Mouse (Mus musculus) activated CD4-positive, CD25-positive, alpha-beta regulatory T cell, adult 9 weeks (primary cell): Measurements from ENCODE around the gene Gm13693. TPM values are rescaled to one million over a fixed set of nuclear protein-coding genes. Genes with fewer than 3 reads are reported as not detected.

Experiments
- polyA plus RNA-seq: library from polyadenylated mRNA; unstranded; fragments of 100-300 nt; shearing (Covaris generic); gene quantifications from one replicate; pipeline ENCODE4 v1.2.1, GENCODE M21; 2017

Gm13693 gene
- not detected for polyA plus RNA-seq

GRCm38 (mm10) chr2:83961203-83961602 lies at the start of gene Gm13693:
Gene Gm13693 (plus strand): TSS chr2:83961503.

DNA sequence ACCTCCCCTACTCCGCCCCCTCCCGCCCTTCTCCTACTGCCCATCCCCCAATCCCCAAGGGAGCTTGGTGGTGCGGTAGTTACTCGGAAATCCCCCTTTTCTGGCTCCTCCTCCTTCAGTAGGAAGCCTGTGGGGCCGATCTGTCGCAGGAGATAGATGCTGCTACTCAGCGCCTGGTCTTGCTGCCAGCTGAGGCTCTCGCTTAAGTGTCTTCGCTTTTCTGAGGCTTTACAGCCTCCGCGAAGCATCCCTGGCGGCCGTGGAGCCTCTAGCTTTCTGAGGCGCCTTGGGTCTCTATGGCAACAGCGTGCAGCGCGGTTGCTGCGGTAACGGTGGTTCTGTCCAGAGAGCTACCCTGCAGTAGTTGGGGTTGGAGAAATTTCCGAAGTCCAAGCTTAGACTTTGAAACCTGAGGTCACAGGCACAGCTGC lies 20.4 kb upstream of the Gm13693 start, which contains the start of gene Zswim2:
TSS of gene Zswim2 (minus strand) at position 298 of the 431 bp plus-strand sequence.

DNA sequence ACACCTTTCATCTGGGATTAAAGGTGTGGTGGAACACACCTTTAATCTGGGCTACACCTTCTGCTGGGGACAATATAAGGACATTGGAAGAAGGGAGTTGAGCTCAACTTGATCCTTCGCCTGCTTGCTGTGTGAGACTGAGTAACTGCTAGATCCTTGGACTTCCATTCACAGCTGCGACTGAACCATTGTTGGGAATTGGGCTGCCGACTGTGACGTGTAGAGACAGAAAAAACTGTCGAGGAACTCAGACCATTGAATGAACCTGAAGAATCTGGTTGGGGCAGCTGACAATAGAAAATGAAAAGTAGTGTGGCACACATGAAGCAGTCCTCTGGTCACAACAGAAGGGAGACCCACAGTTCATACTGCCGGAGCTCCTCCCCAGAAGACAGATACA lies 5.9 kb upstream of the Gm13693 start, which contains the start of gene Gm13698:
TSS of gene Gm13698 (plus strand) at position 301 of the 400 bp plus-strand sequence.

GRCm38 (mm10) chr2:83967013-83967412 lies 5.7 kb downstream of the Gm13693 start, which contains the start of gene Gm13695:
Gene Gm13695 (plus strand): TSS chr2:83967313.

GRCm38 (mm10) chr2:83972823-83973222 lies 11.5 kb downstream of the Gm13693 start, which contains the start of gene Gm13696:
Gene Gm13696 (plus strand): TSS chr2:83973123.

DNA sequence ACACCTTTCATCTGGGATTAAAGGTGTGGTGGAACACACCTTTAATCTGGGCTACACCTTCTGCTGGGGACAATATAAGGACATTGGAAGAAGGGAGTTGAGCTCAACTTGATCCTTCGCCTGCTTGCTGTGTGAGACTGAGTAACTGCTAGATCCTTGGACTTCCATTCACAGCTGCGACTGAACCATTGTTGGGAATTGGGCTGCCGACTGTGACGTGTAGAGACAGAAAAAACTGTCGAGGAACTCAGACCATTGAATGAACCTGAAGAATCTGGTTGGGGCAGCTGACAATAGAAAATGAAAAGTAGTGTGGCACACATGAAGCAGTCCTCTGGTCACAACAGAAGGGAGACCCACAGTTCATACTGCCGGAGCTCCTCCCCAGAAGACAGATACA lies 17.3 kb downstream of the Gm13693 start, which contains the start of gene Gm13694:
TSS of gene Gm13694 (plus strand) at position 301 of the 400 bp plus-strand sequence.

GRCm38 (mm10) chr2:83984443-83984842 lies 23.1 kb downstream of the Gm13693 start, which contains the start of gene Gm13697:
Gene Gm13697 (plus strand): TSS chr2:83984743.

GRCm38 (mm10) chr2:83990253-83990652 lies 28.9 kb downstream of the Gm13693 start, which contains the start of gene Gm13691:
Gene Gm13691 (plus strand): TSS chr2:83990553.

Other genes starting within 250 kb of the Gm13693 start
- gene Itgav, start 237.1 kb upstream of the Gm13693 start, polyA plus RNA-seq = 16.6 TPM
- gene Fam171b, start 148.9 kb upstream of the Gm13693 start, polyA plus RNA-seq = 0.05 TPM
- gene Zswim2, start 20.3 kb upstream of the Gm13693 start, polyA plus RNA-seq = not detected
- not detected for gene Gm13698, start 5.8 kb upstream of the Gm13693 start, polyA plus RNA-seq
- gene Gm13695, start 5.8 kb downstream of the Gm13693 start, polyA plus RNA-seq = not detected
- gene Gm13696, start 11.6 kb downstream of the Gm13693 start, polyA plus RNA-seq = not detected
- gene Gm13694, start 17.4 kb downstream of the Gm13693 start, polyA plus RNA-seq = not detected
- not detected for gene Gm13697, start 23.2 kb downstream of the Gm13693 start, polyA plus RNA-seq
- not detected for gene Gm13691, start 29.1 kb downstream of the Gm13693 start, polyA plus RNA-seq